Mouse (Mus musculus): ENCODE results near the gene 1700021F05Rik.

GRCm38 (mm10) chr10:43477865-43478681 lies 62.7 kb downstream of the 1700021F05Rik start:
- TF ChIP-seq CTCF (IDR thresholded peaks at IDR 0.05; ENCODE audit: low read depth), result no peak
- TF ChIP-seq EP300 (IDR thresholded peaks at IDR 0.05; ENCODE audit: low read depth), result no peak

Measured in liver, postnatal 0 days (tissue).